ENCODE assay signal across 16 mouse cellular contexts in the genomic region with DNA sequence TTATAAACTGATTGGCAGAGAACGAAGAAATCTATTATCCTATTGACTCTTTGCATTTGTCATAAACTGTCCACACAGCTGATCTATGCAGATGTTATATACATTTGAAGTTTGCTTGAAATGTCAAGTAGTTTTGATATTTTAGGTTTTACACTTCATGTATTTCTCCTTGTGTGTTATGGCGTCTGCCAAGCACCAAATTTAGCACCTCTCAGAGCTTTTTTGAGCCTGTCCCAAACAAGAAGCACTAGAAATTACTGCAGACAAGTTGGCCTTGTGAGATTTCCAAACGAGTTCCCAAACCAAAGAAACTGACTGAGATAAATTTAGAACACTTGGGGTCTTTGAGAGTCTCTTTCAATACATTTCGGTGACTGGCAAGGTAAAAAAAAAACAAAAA.
"Had no signal": no experiment of that assay in that cellular context is flagged by ENCODE, and none has a peak within 500 bp of the region (broad histone marks: within the 10 kb centered on the region; RNA-seq: fewer than 3 reads in every experiment).

No protein-coding gene starts in this region.

- H3K4me1 ChIP-seq: midbrain, embryonic 12.5 days; neural tube, embryonic 13.5 days; neural tube, embryonic 15.5 days; stomach, embryonic 15.5 days had no signal

- H3K4me3 ChIP-seq: midbrain, embryonic 12.5 days; myocyte; neural tube, embryonic 13.5 days; neural tube, embryonic 15.5 days; stomach, embryonic 15.5 days had no signal

- H3K27ac ChIP-seq: midbrain, embryonic 12.5 days; neural tube, embryonic 13.5 days; neural tube, embryonic 15.5 days; stomach, embryonic 15.5 days; stomach, postnatal 0 days had no signal

- ATAC-seq: midbrain, embryonic 16.5 days had no signal

- H3K36me3 ChIP-seq: midbrain, embryonic 12.5 days; neural tube, embryonic 13.5 days; neural tube, embryonic 15.5 days; stomach, embryonic 15.5 days had no signal

- H3K9ac ChIP-seq: lung, embryonic 14.5 days; midbrain, embryonic 12.5 days; neural tube, embryonic 13.5 days; neural tube, embryonic 15.5 days; stomach, embryonic 15.5 days had no signal

- H3K9me3 ChIP-seq: midbrain, embryonic 12.5 days; stomach, embryonic 15.5 days had no signal

- DNase-seq: lung, adult 18-20 months; lung, embryonic 14.5 days; lung, postnatal 10 days; lung, postnatal 4 days; midbrain, embryonic 14.5 days; right cerebral cortex, postnatal 14 days; thymus, adult 2 months; thymus, postnatal 25 days; thymus, postnatal 4 days had no signal

- H3K4me2 ChIP-seq: lung, embryonic 14.5 days; midbrain, embryonic 12.5 days; neural tube, embryonic 13.5 days; neural tube, embryonic 15.5 days; stomach, embryonic 15.5 days had no signal

- H3K27me3 ChIP-seq: midbrain, embryonic 12.5 days; neural tube, embryonic 13.5 days; neural tube, embryonic 15.5 days; stomach, embryonic 15.5 days had no signal
